7 mouse cellular contexts compared by ENCODE assay signal in the genomic region with DNA sequence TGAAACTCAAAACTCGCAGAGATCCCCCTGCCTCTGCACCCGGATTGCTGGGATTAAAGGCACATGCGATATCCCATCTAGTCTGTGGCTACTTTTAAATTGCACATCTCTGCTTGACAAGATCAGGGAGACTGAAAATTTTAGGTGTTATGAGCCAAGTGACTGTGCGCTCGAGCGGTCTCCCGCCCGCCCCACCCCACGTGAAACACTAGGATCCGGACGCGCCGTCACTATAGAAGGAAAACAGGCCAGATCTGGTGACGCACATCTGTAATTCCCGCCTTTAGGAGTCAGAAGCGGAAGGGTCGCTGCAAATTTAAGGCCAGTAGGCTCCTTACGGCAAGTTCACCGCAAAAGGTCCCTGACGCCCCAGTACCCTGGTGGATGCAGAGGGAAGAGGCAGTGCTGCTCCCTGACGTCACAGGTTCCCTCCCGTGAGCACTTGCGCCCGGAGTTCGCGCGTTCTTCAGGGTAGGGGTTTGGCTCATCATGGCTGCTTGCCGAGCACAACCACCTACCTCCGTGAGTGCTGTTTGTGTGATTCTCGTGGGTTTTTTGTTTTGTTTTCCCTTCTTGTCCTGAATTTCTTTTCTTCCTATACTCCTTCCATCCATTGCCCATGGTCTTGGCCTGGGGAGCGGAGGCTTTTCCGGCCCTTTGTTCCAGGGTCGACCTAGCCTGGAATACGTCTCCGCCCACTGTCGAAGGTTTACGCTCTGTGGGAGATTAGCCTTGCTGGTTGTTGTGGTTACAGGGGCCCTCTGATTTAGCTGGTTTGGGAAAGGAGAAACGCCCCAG. TPM values are rescaled to one million over a fixed set of nuclear protein-coding genes. Genes with fewer than 3 reads are reported as not detected.
DNase-seq lines count a peak whose midpoint lies in the region; ATAC-seq and TF ChIP-seq lines count a peak whose summit lies in the region.

Gene Ctc1, plus strand, starts transcription at position 268 of the 798 bp plus-strand sequence.

- no peaks in the 10 kb centered on the region for H3K9me3 ChIP-seq in intestine, postnatal 0 days (ENCODE audit: control insufficient read depth)
- no peaks in the 10 kb centered on the region for H3K9me3 ChIP-seq in midbrain, embryonic 12.5 days

- no peaks in the 10 kb centered on the region for H3K36me3 ChIP-seq in intestine, postnatal 0 days (ENCODE audit: control insufficient read depth, insufficient read depth)
- H3K36me3 ChIP-seq in midbrain, embryonic 12.5 days: peaks cover 1% of the 10 kb centered on the region; the same call in 1 of the 2 replicates
- peaks cover under 1% of the 10 kb centered on the region; the same call in 1 of the 2 replicates for H3K36me3 ChIP-seq in small intestine, adult 2 months (ENCODE audit: control insufficient read depth, insufficient read depth, low read length)

- 0 out of 2 replicates have a peak, but pooled peaks cover 5% of the 10 kb centered on the region for H3K4me1 ChIP-seq in intestine, postnatal 0 days (replicated peaks; ENCODE audit: control insufficient read depth, insufficient read depth, low read length)
- H3K4me1 ChIP-seq in midbrain, embryonic 12.5 days: peaks cover 26% of the 10 kb centered on the region
- H3K4me1 ChIP-seq in small intestine, adult 2 months (ENCODE audit: control insufficient read depth, insufficient read depth, insufficient read length, low read length): peaks cover 2% of the 10 kb centered on the region; the same call in 1 of the 2 replicates

- peak within 1 kb of the TSS; percentile 57 for H3K4me3 ChIP-seq in intestine, postnatal 0 days (ENCODE audit: low read depth, low read length)
- peak within 1 kb of the TSS; percentile 68 for H3K4me3 ChIP-seq in midbrain, embryonic 12.5 days
- peak within 1 kb of the TSS; percentile 82 for H3K4me3 ChIP-seq in small intestine, adult 2 months (ENCODE audit: low read depth, low read length)

- TF ChIP-seq POLR2A in small intestine, adult 2 months (IDR thresholded peaks at IDR 0.05; ENCODE audit: low read depth, low read length): peak; percentile 58; the same call in 1 of the 2 replicates

- peak within 1 kb of the TSS; percentile 47; the same call in 1 of the 2 replicates for H3K27ac ChIP-seq in intestine, postnatal 0 days (ENCODE audit: low read depth, low read length)
- peak within 1 kb of the TSS; percentile 88 for H3K27ac ChIP-seq in midbrain, embryonic 12.5 days (replicated peaks)
- H3K27ac ChIP-seq in small intestine, adult 2 months (ENCODE audit: insufficient read depth, low read depth, low read length): peak within 1 kb of the TSS; percentile 66

- peak within 1 kb of the TSS; percentile 74 for H3K4me2 ChIP-seq in intestine, postnatal 0 days (replicated peaks; ENCODE audit: low read depth)
- peak within 1 kb of the TSS; percentile 82 for H3K4me2 ChIP-seq in midbrain, embryonic 12.5 days (replicated peaks)

- DNase-seq in adrenal gland, adult 2 months: peak; percentile 93
- peak; percentile 92 for DNase-seq in embryo, embryonic 11.5 days (ENCODE audit: low read depth, low spot score)
- peak; percentile 67 to 86 for DNase-seq in gastrocnemius, postnatal 4 days (ENCODE audit: low spot score in 2 of 2)
- DNase-seq in left cerebral cortex, postnatal 4 days: peak; percentile 92

- peak; percentile 80 for TF ChIP-seq CTCF in intestine, postnatal 0 days (IDR thresholded peaks at IDR 0.05; ENCODE audit: low read depth)
- peak; percentile 82; the same call in 1 of the 2 replicates for TF ChIP-seq CTCF in small intestine, adult 2 months (IDR thresholded peaks at IDR 0.05; ENCODE audit: extremely low read depth, insufficient read length, insufficient replicate concordance, low read depth, low read length)

- intact Hi-C loops in left cerebral cortex, postnatal 4 days (cut with DNase I): no loop called here

- 1% methylated on average over 38 of the region's 38 CpGs for WGBS in intestine, postnatal 0 days
- 4% methylated on average over 38 of the region's 38 CpGs for WGBS in midbrain, embryonic 12.5 days
- WGBS in small intestine, adult 2 months: under 1% methylated on average over 38 of the region's 38 CpGs

- H3K9ac ChIP-seq in intestine, postnatal 0 days (ENCODE audit: low read depth, low read length): peak within 1 kb of the TSS; percentile 63
- peak within 1 kb of the TSS; percentile 74 for H3K9ac ChIP-seq in midbrain, embryonic 12.5 days (replicated peaks)

- peak; percentile 91 for ATAC-seq in intestine, postnatal 0 days
- peak; percentile 93 for ATAC-seq in midbrain, embryonic 12.5 days (ENCODE audit: low FRiP score, low read depth)

- no peaks in the 10 kb centered on the region for H3K27me3 ChIP-seq in intestine, postnatal 0 days (replicated peaks; ENCODE audit: control insufficient read depth, insufficient read depth, low read length)
- H3K27me3 ChIP-seq in midbrain, embryonic 12.5 days: no peaks in the 10 kb centered on the region
- no peaks in the 10 kb centered on the region for H3K27me3 ChIP-seq in small intestine, adult 2 months (ENCODE audit: control insufficient read depth, insufficient read depth, low read length)

RNA-seq across cellular contexts. Expression of gene Ctc1, which starts in this region (rescaled TPM):
- 10 to 100 TPM; 21.8 to 26.6 TPM for total RNA-seq in adrenal gland, adult 2 months (2021)
- 37.8 and 39.7 TPM in 2 replicates for polyA plus RNA-seq in adrenal gland, adult 2 months (2012; rRNA removed)
- total RNA-seq in gastrocnemius, postnatal 4 days (2021): 10 to 100 TPM; 21.9 to 23.1 TPM
- polyA plus RNA-seq in intestine, postnatal 0 days (2015; fragmentation: Nextera tagmentation; extraction: Ambion mirVana): 9.4 and 10.7 TPM in 2 replicates
- total RNA-seq in left cerebral cortex, postnatal 4 days (2021): 10 to 100 TPM; 60.8 to 64.7 TPM
- 72.4 and 77.1 TPM in 2 replicates for polyA plus RNA-seq in midbrain, embryonic 12.5 days (2016; fragmentation: Nextera tagmentation; extraction: Ambion mirVana)
- polyA plus RNA-seq in small intestine, adult 2 months (2012; rRNA removed): 14.0 and 20.0 TPM in 2 replicates

Comparison
In these comparisons a context has a peak if more than half of its experiments do, and no peak if none do; other contexts are left out.
1. Peak in every context shown above with its lines: DNase-seq, ATAC-seq, H3K4me3 ChIP-seq and H3K27ac ChIP-seq.